ENCODE assay signal across 9 mouse cellular contexts in the genomic region with DNA sequence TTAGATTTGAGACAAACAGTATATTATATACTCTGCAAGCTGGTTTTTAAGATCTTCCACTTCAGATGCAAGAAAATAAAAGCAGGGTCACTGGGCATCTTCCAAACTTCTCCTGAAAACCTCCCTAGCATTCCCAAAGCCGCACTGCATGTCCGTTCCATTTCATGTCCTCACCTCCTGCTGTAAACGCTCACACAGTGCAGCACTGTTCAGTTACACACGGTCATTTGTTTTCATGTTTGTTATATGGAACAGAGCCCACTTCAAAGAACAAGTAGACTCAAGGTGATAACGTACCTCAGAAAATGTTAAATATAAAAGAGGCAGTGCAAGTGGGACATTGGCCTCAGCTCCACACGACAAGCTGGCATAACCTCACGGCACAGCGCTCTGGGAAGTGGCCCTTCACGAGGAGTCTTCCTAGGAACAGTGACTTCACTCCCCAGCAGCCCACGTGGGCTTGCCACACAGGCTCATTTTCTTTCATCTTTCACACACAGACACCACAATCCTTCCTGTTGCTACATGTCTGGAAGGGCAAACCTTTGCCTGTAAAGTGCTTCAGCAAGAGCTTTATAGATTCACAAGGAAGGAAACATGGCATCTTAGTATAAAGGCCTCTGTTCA. TPM values are rescaled to one million over a fixed set of nuclear protein-coding genes. Genes with fewer than 3 reads are reported as not detected.
DNase-seq lines count a peak whose midpoint lies in the region; ATAC-seq lines count a peak whose summit lies in the region.
"Had no signal": no experiment of that assay in that cellular context is flagged by ENCODE, and none has a peak within 500 bp of the region (broad histone marks: within the 10 kb centered on the region; RNA-seq: fewer than 3 reads in every experiment).

No protein-coding gene starts in this region.

- no peak for DNase-seq in heart, postnatal 4 days
- no peak for DNase-seq in neural tube, embryonic 10.5 days (ENCODE audit: extremely low spot score, low spot score)
- DNase-seq in thymus, postnatal 36 days, result peak; percentile 25 to 32
- DNase-seq in adrenal gland, postnatal 4 days (ENCODE audit: low spot score in 2 of 2), result no peak
- DNase-seq in retina, postnatal 1 day, result no peak

- peaks cover under 1% of the 10 kb centered on the region; the same call in 1 of the 2 replicates for H3K36me3 ChIP-seq in heart, embryonic 15.5 days
- peaks cover 2% of the 10 kb centered on the region; the same call in 1 of the 2 replicates for H3K36me3 ChIP-seq in neural tube, embryonic 15.5 days
- H3K36me3 ChIP-seq in limb, embryonic 12.5 days, result peaks cover 15% of the 10 kb centered on the region
- H3K36me3 ChIP-seq: lung, embryonic 15.5 days had no signal

- 0 out of 2 replicates have a peak overlapping the region, but pooled peaks have one; percentile 28 for H3K9ac ChIP-seq in heart, embryonic 15.5 days
- H3K9ac ChIP-seq in neural tube, embryonic 15.5 days (replicated peaks), result no peak overlapping the region
- H3K9ac ChIP-seq in limb, embryonic 12.5 days (replicated peaks), result no peak overlapping the region
- H3K9ac ChIP-seq: lung, embryonic 15.5 days had no signal

- peak overlapping the region; percentile 40 for H3K4me2 ChIP-seq in heart, embryonic 15.5 days
- H3K4me2 ChIP-seq in neural tube, embryonic 15.5 days, result no peak overlapping the region
- H3K4me2 ChIP-seq in limb, embryonic 12.5 days, result peak overlapping the region; percentile 36
- H3K4me2 ChIP-seq: lung, embryonic 15.5 days had no signal

- ATAC-seq in heart, embryonic 15.5 days (replicated peaks; ENCODE audit: insufficient number of reproducible peaks, insufficient read depth, low FRiP score, low read depth), result peak; percentile 31; the same call in 1 of the 2 replicates
- no peak for ATAC-seq in neural tube, embryonic 15.5 days (ENCODE audit: low FRiP score)
- ATAC-seq in limb, embryonic 12.5 days (ENCODE audit: insufficient number of reproducible peaks, insufficient read depth, low FRiP score, low TSS enrichment, low read depth), result 0 out of 2 replicates have a peak, but pooled peaks have one; percentile 42

- no peaks in the 10 kb centered on the region for H3K27me3 ChIP-seq in heart, embryonic 15.5 days
- H3K27me3 ChIP-seq in neural tube, embryonic 15.5 days (replicated peaks), result no peaks in the 10 kb centered on the region
- H3K27me3 ChIP-seq in limb, embryonic 12.5 days, result no peaks in the 10 kb centered on the region
- H3K27me3 ChIP-seq: lung, embryonic 15.5 days had no signal

- H3K4me1 ChIP-seq in heart, embryonic 15.5 days (replicated peaks), result peaks cover 15% of the 10 kb centered on the region
- peaks cover under 1% of the 10 kb centered on the region; the same call in 1 of the 2 replicates for H3K4me1 ChIP-seq in neural tube, embryonic 15.5 days
- peaks cover 19% of the 10 kb centered on the region for H3K4me1 ChIP-seq in limb, embryonic 12.5 days (replicated peaks)

- 0 out of 2 replicates have a peak overlapping the region, but pooled peaks have one; percentile 4 for H3K4me3 ChIP-seq in heart, embryonic 15.5 days
- no peak overlapping the region for H3K4me3 ChIP-seq in neural tube, embryonic 15.5 days (replicated peaks)
- H3K4me3 ChIP-seq in limb, embryonic 12.5 days (replicated peaks), result no peak overlapping the region
- H3K4me3 ChIP-seq: lung, embryonic 15.5 days had no signal

- H3K27ac ChIP-seq in heart, embryonic 15.5 days, result peak overlapping the region; percentile 47; the same call in 1 of the 2 replicates
- 0 out of 2 replicates have a peak overlapping the region, but pooled peaks have one; percentile 2 for H3K27ac ChIP-seq in neural tube, embryonic 15.5 days (replicated peaks)
- H3K27ac ChIP-seq in limb, embryonic 12.5 days, result peak overlapping the region; percentile 82
- H3K27ac ChIP-seq: lung, embryonic 15.5 days had no signal

- no peaks in the 10 kb centered on the region for H3K9me3 ChIP-seq in heart, embryonic 15.5 days (replicated peaks)
- H3K9me3 ChIP-seq in neural tube, embryonic 15.5 days (replicated peaks), result no peaks in the 10 kb centered on the region
- H3K9me3 ChIP-seq in limb, embryonic 12.5 days, result no peaks in the 10 kb centered on the region
- H3K9me3 ChIP-seq: lung, embryonic 15.5 days had no signal

- 33% methylated on average over 10 of the region's 10 CpGs for WGBS in heart, embryonic 15.5 days
- 63% methylated on average over 10 of the region's 10 CpGs for WGBS in neural tube, embryonic 15.5 days
- 40% methylated on average over 10 of the region's 10 CpGs for WGBS in limb, embryonic 12.5 days

RNA-seq across cellular contexts. Expression of a gene that starts 8.3 kb away (rescaled TPM):
- 22.1 and 24.1 TPM in 2 replicates for polyA plus RNA-seq in heart, embryonic 15.5 days (2015; fragmentation: Nextera tagmentation; extraction: Ambion mirVana)
- total RNA-seq in heart, postnatal 4 days (2021), result 10 to 100 TPM; 52.3 to 54.3 TPM
- polyA plus RNA-seq in neural tube, embryonic 15.5 days (2015; fragmentation: Nextera tagmentation; extraction: Ambion mirVana), result 26.8 and 27.4 TPM in 2 replicates
- polyA plus RNA-seq in limb, embryonic 12.5 days (2016; fragmentation: Nextera tagmentation; extraction: Ambion mirVana), result 24.3 and 25.6 TPM in 2 replicates
- total RNA-seq in adrenal gland, postnatal 4 days (2021), result 10 to 100 TPM; 51.7 to 62.4 TPM

RNA-seq across cellular contexts. Expression of a gene that starts 36.4 kb away (rescaled TPM):
- 6.5 and 8.6 TPM in 2 replicates for polyA plus RNA-seq in heart, embryonic 15.5 days (2015; fragmentation: Nextera tagmentation; extraction: Ambion mirVana)
- total RNA-seq in heart, postnatal 4 days (2021), result 10 to 100 TPM; 10.1 to 12.9 TPM
- 3.2 and 5.6 TPM in 2 replicates for polyA plus RNA-seq in neural tube, embryonic 15.5 days (2015; fragmentation: Nextera tagmentation; extraction: Ambion mirVana)
- polyA plus RNA-seq in limb, embryonic 12.5 days (2016; fragmentation: Nextera tagmentation; extraction: Ambion mirVana), result 7.9 and 8.3 TPM in 2 replicates
- 10 to 100 TPM; 15.7 to 17.1 TPM for total RNA-seq in adrenal gland, postnatal 4 days (2021)

Comparison
In these comparisons a context has a peak if more than half of its experiments do, and no peak if none do; other contexts are left out.
1. H3K27ac ChIP-seq: peak in every context shown above with its lines; median percentile 82 in limb, embryonic 12.5 days; 47 in heart, embryonic 15.5 days; 2 in neural tube, embryonic 15.5 days.
2. DNase-seq: peak in thymus, postnatal 36 days (2 of 2); none in heart, postnatal 4 days (single experiment), neural tube, embryonic 10.5 days (single experiment), adrenal gland, postnatal 4 days (0 of 2) and retina, postnatal 1 day (single experiment).